Mouse (Mus musculus) heart, postnatal 0 days (tissue): ENCODE data around the gene Snrpn.

ENCODE experiments used
- CTCF ChIP-seq: IDR thresholded peaks from 2 replicates; pipeline ENCODE4 v1.5.1; 2016; ENCODE audit warnings: antibody characterized with exemption, control low read depth, low read depth
- EP300 ChIP-seq: IDR thresholded peaks from 2 replicates; pipeline ENCODE4 v1.6.1; 2016; ENCODE audit warnings: antibody characterized with exemption, low read depth

DNA sequence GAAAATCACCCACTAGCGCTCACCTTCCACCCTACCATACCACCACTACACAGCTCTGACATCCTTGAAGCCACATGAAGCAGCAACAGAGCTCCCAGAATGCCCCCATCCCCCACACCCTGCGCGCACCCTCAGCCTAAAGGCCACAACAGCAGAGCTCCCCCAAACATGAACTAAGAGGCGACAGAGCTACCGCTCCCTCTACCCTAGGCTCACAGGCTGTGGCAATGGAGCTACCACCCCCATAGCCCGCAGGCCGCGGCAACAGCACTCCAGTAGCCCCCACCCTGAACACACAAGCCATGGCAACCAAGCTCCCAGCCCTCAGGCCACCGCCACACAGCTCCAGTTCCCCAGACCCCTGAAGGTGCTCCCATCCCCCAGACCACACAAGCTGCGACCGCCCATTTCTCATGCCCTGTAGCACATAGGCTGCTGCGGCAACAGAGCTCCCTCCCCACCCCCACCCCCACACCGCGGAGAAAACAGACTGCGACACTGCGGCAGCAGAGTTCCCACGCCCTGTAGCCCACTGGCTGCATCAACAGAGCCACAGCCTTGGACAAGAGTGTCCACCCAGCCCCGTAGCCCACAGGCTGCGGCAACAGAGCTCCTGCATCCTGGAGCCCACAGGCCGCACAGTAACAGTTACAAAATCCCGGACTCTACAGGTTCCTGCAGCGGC, 136.0 kb downstream of the Snrpn start:
- TF ChIP-seq EP300 (no peak), CTCF (no peak)
